Mouse (Mus musculus) E14TG2a.4 (cell line): ENCODE measurements around the gene Xntrpc.

Experiments
- H3K27me3 ChIP-seq: 2 replicates; pipeline ENCODE4 v1.6.1; 2014; ENCODE audit warnings: low read length, control low read depth; ENCODE audit not compliant: insufficient read depth
- H3K36me3 ChIP-seq: 2 replicates; pipeline ENCODE4 v1.6.1; 2014; ENCODE audit warnings: low read length, control low read depth; ENCODE audit not compliant: insufficient read depth
- H3K4me1 ChIP-seq: replicated peaks from 2 replicates; pipeline ENCODE4 v1.6.1; 2014; ENCODE audit warnings: low read depth, low read length, control low read depth
- H3K4me3 ChIP-seq: replicated peaks from 2 replicates; pipeline ENCODE4 v1.5.1; 2014; ENCODE audit warnings: mild to moderate bottlenecking, low read length
- H3K9me3 ChIP-seq: 2 replicates; pipeline ENCODE4 v1.6.1; 2014; ENCODE audit warnings: low read length, control low read depth
- CTCF ChIP-seq: conservative IDR thresholded peaks from 2 replicates; pipeline ENCODE4 v1.5.1; 2014; ENCODE audit warnings: low read length
- NANOG ChIP-seq: IDR thresholded peaks from 2 replicates; pipeline ENCODE4 v1.6.1; 2014; ENCODE audit warnings: borderline replicate concordance, low read length, mixed read lengths
- POU5F1 ChIP-seq: IDR thresholded peaks from 2 replicates; pipeline ENCODE4 v1.6.1; 2014; ENCODE audit warnings: low read length, borderline replicate concordance

The Xntrpc gene

DNA sequence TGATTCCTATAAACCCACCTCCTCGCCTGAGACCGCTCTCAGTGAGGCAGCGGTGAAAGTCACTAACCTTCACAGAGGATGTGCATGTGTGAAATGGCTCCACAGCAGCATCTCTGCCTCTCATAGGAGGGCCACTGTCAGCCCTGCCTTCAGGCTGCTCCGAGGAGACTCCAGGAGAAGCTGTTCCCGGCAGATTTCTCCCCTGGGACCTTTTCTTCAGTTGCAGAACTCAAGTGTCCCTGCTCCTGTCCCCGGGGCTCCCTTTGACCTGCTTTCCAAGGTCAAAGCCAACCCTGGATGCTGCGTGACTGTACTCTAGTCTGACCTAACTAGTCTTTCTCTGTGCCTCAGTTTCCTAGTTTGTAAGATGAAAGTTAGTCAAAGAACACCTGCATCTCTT lies 43.7 kb downstream of the Xntrpc start, which contains the start of gene Art5:
Gene Art5 (minus strand): TSS at position 319 of the 400 bp plus-strand sequence.
- TF ChIP-seq CTCF = no peak
- TF ChIP-seq POU5F1 = no peak
- TF ChIP-seq NANOG = no peak
- no peaks in the 10 kb centered on the region for H3K9me3 ChIP-seq

DNA sequence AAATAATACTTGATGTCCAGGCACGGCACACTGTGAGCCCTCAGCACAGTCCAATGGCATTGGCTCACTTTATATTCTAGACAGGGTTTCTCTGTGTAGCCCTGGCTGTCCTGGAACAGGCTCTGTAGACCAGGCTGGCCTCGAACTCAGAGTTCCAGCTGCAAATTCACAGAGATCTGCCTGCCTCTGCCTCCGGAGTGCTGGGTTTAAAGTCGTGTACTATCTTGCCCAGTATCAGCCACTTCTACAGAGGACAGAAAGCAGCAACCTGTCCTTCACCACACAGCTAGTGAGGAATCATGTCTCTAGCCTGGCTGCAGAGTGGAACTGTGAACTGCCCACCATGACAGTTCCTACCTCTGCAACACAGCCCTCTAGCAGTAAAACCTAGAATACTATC lies 44.2 kb downstream of the Xntrpc start:
- TF ChIP-seq POU5F1 (no peak), CTCF (no peak), NANOG (no peak)
- no peaks in the 10 kb centered on the region for H3K36me3 ChIP-seq
- H3K27me3 ChIP-seq = peaks cover 80% of the 10 kb centered on the region
- H3K9me3 ChIP-seq = no peaks in the 10 kb centered on the region
- H3K4me3 ChIP-seq = no peak overlapping the region
- peaks cover 39% of the 10 kb centered on the region for H3K4me1 ChIP-seq

More for the DNA sequence above, 43.7 kb downstream of the Xntrpc start, which contains the start of gene Art5:
- H3K27me3 ChIP-seq = peaks cover 77% of the 10 kb centered on the region
- H3K36me3 ChIP-seq = no peaks in the 10 kb centered on the region
- H3K4me1 ChIP-seq = peaks cover 38% of the 10 kb centered on the region
- no peak within 1 kb of the TSS for H3K4me3 ChIP-seq

- Histone ChIP-seq H3K4me3 (peak overlapping the region; percentile 74), H3K27me3 (peaks cover 65% of the 10 kb centered on the region), H3K4me1 (peaks cover 20% of the 10 kb centered on the region), H3K36me3 (peaks cover under 1% of the 10 kb centered on the region; the same call in 1 of the 2 replicates), H3K9me3 (no peaks in the 10 kb centered on the region)
- TF ChIP-seq NANOG (no peak), POU5F1 (no peak), CTCF (no peak)
These were observed 47.7 kb downstream of the Xntrpc start for GRCm38 (mm10) chr7:102113151-102113729.

GRCm38 (mm10) chr7:102116579-102117331 lies 51.2 kb downstream of the Xntrpc start, which contains the start of gene Chrna10:
Chrna10 (minus strand) TSS chr7:102116828.
- peaks cover 36% of the 10 kb centered on the region for H3K27me3 ChIP-seq
- H3K4me3 ChIP-seq = no peak within 1 kb of the TSS
- peaks cover 35% of the 10 kb centered on the region for H3K36me3 ChIP-seq
- H3K9me3 ChIP-seq = no peaks in the 10 kb centered on the region
- peaks cover 20% of the 10 kb centered on the region for H3K4me1 ChIP-seq
- TF ChIP-seq POU5F1 (no peak), NANOG (no peak), CTCF (no peak)

GRCm38 (mm10) chr7:102117382-102117781 lies 51.9 kb downstream of the Xntrpc start:
- Histone ChIP-seq H3K4me3 (no peak overlapping the region), H3K27me3 (peaks cover 30% of the 10 kb centered on the region), H3K4me1 (peaks cover 17% of the 10 kb centered on the region), H3K36me3 (peaks cover 41% of the 10 kb centered on the region), H3K9me3 (no peaks in the 10 kb centered on the region)
- TF ChIP-seq CTCF (no peak), NANOG (no peak), POU5F1 (no peak)

- Histone ChIP-seq H3K27me3 (peaks cover 9% of the 10 kb centered on the region; the same call in 1 of the 2 replicates), H3K9me3 (no peaks in the 10 kb centered on the region), H3K36me3 (peaks cover 71% of the 10 kb centered on the region), H3K4me3 (no peak overlapping the region), H3K4me1 (0 out of 2 replicates have a peak, but pooled peaks cover 2% of the 10 kb centered on the region)
- TF ChIP-seq POU5F1 (no peak), NANOG (no peak), CTCF (no peak)
These were observed 54.8 kb downstream of the Xntrpc start for GRCm38 (mm10) chr7:102120326-102120725.

DNA sequence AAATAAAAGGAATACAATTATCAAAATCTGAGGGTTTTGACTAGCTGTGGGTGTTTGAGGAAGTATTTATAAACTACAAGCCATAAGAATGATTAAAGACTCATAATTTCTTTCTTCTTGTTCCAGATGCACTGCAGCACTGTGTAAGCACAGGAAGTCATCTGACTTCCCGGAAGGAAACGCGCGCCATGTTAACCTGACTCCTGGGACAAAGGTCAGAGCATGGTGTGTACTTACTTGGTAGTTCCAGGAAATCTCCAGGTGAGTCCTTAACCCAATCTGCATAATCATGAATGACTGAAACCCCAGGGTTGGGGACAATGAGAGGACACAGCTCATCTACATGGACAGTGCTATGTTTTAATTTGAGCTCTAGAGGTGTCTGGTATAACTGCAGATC lies 66.9 kb downstream of the Xntrpc start:
- Histone ChIP-seq H3K4me1 (peaks cover 16% of the 10 kb centered on the region), H3K27me3 (no peaks in the 10 kb centered on the region), H3K36me3 (peaks cover 92% of the 10 kb centered on the region), H3K4me3 (no peak overlapping the region), H3K9me3 (no peaks in the 10 kb centered on the region)
- TF ChIP-seq POU5F1 = no peak
- 0 out of 2 replicates have a peak, but pooled peaks have one; percentile 5 for TF ChIP-seq NANOG

DNA sequence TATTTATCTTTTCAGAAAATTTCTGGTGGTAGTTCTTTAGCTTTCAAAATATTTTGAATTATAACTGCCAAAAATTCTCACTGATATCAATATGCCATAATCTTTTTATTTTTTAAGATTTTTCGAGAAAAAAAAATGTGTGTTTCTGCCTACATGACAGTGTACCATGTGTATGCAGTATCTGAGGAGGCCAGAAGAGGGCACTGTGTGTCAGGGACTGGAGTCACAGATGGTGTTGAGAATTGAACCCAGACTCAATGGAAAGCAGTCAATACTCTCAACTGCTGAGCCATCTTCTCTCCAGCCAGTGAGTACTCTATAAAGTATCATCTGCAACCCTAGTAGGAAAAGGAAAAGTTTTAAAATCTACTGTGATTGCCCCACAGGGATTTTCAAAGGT lies 72.0 kb downstream of the Xntrpc start:
- Histone ChIP-seq H3K9me3 (no peaks in the 10 kb centered on the region), H3K36me3 (peaks cover 95% of the 10 kb centered on the region), H3K27me3 (no peaks in the 10 kb centered on the region), H3K4me3 (no peak overlapping the region), H3K4me1 (peaks cover 13% of the 10 kb centered on the region)
- TF ChIP-seq POU5F1 (no peak), CTCF (peak; percentile 91)
